10 mouse cellular contexts compared by ENCODE assay signal in genomic region chr12:108686463-108686862, GRCm38 (mm10). TPM values are rescaled to one million over a fixed set of nuclear protein-coding genes. Genes with fewer than 3 reads are reported as not detected.
A peak's percentile ranks its signal among the peaks of the same experiment; 100 is the strongest.
DNase-seq lines count a peak whose midpoint lies in the region; ATAC-seq lines count a peak whose summit lies in the region.
"Had no signal": no experiment of that assay in that cellular context is flagged by ENCODE, and none has a peak within 500 bp of the region (broad histone marks: within the 10 kb centered on the region; RNA-seq: fewer than 3 reads in every experiment).

No protein-coding gene starts in this region.

- H3K27me3 ChIP-seq in lung, embryonic 15.5 days, result no peaks in the 10 kb centered on the region
- no peaks in the 10 kb centered on the region for H3K27me3 ChIP-seq in kidney, embryonic 15.5 days
- no peaks in the 10 kb centered on the region for H3K27me3 ChIP-seq in neural tube, embryonic 15.5 days (replicated peaks)
- H3K27me3 ChIP-seq: embryonic facial prominence, embryonic 15.5 days had no signal

- DNase-seq in frontal cortex, postnatal 14 days (ENCODE audit: low spot score in 2 of 2), result no peak
- DNase-seq in lung, postnatal 4 days, result no peak
- DNase-seq in thymus, postnatal 0 days (ENCODE audit: low spot score), result peak; percentile 88
- no peak for DNase-seq in cerebellum, postnatal 4 days (ENCODE audit: low spot score in 2 of 2)
- DNase-seq: cerebellum, adult 9-11 months had no signal

- WGBS in lung, embryonic 15.5 days, result 70% methylated on average over 6 of the region's 6 CpGs
- 64% methylated on average over 6 of the region's 6 CpGs for WGBS in kidney, embryonic 15.5 days
- 79% methylated on average over 6 of the region's 6 CpGs for WGBS in neural tube, embryonic 15.5 days

- no peak overlapping the region for H3K9ac ChIP-seq in lung, embryonic 15.5 days
- H3K9ac ChIP-seq in kidney, embryonic 15.5 days, result no peak overlapping the region
- no peak overlapping the region for H3K9ac ChIP-seq in neural tube, embryonic 15.5 days (replicated peaks)
- H3K9ac ChIP-seq: embryonic facial prominence, embryonic 15.5 days had no signal

- no peak overlapping the region for H3K4me2 ChIP-seq in lung, embryonic 15.5 days
- no peak overlapping the region for H3K4me2 ChIP-seq in kidney, embryonic 15.5 days
- no peak overlapping the region for H3K4me2 ChIP-seq in neural tube, embryonic 15.5 days
- H3K4me2 ChIP-seq: embryonic facial prominence, embryonic 15.5 days had no signal

- no peaks in the 10 kb centered on the region for H3K4me1 ChIP-seq in lung, embryonic 15.5 days
- H3K4me1 ChIP-seq in kidney, embryonic 15.5 days, result peaks cover 13% of the 10 kb centered on the region
- no peaks in the 10 kb centered on the region for H3K4me1 ChIP-seq in neural tube, embryonic 15.5 days
- H3K4me1 ChIP-seq: embryonic facial prominence, embryonic 15.5 days had no signal

- ATAC-seq in frontal cortex, adult (ENCODE audit: low TSS enrichment), result peak; percentile 34; the same call in 1 of the 2 replicates
- no peak for ATAC-seq in lung, embryonic 15.5 days (ENCODE audit: borderline replicate concordance, extremely low read depth, low FRiP score, low TSS enrichment)
- ATAC-seq in kidney, embryonic 15.5 days (replicated peaks; ENCODE audit: low FRiP score), result 0 out of 2 replicates have a peak, but pooled peaks have one; percentile 5
- no peak for ATAC-seq in neural tube, embryonic 15.5 days (ENCODE audit: low FRiP score)

- H3K27ac ChIP-seq in lung, embryonic 15.5 days, result 0 out of 2 replicates have a peak overlapping the region, but pooled peaks have one; percentile 29
- H3K27ac ChIP-seq in kidney, embryonic 15.5 days, result peak overlapping the region; percentile 67
- no peak overlapping the region for H3K27ac ChIP-seq in neural tube, embryonic 15.5 days (replicated peaks)
- H3K27ac ChIP-seq: embryonic facial prominence, embryonic 15.5 days had no signal

- peaks cover 52% of the 10 kb centered on the region for H3K36me3 ChIP-seq in lung, embryonic 15.5 days
- peaks cover 73% of the 10 kb centered on the region for H3K36me3 ChIP-seq in kidney, embryonic 15.5 days
- peaks cover 41% of the 10 kb centered on the region for H3K36me3 ChIP-seq in neural tube, embryonic 15.5 days

- H3K4me3 ChIP-seq in lung, embryonic 15.5 days, result no peak overlapping the region
- H3K4me3 ChIP-seq in kidney, embryonic 15.5 days (replicated peaks), result no peak overlapping the region
- H3K4me3 ChIP-seq in neural tube, embryonic 15.5 days (replicated peaks), result no peak overlapping the region
- H3K4me3 ChIP-seq: embryonic facial prominence, embryonic 15.5 days had no signal

- no peaks in the 10 kb centered on the region for H3K9me3 ChIP-seq in lung, embryonic 15.5 days
- H3K9me3 ChIP-seq in kidney, embryonic 15.5 days (replicated peaks), result no peaks in the 10 kb centered on the region
- no peaks in the 10 kb centered on the region for H3K9me3 ChIP-seq in neural tube, embryonic 15.5 days (replicated peaks)
- H3K9me3 ChIP-seq: embryonic facial prominence, embryonic 15.5 days had no signal

RNA-seq across cellular contexts. Expression of gene Degs2, which starts 15.7 kb away (rescaled TPM):
- polyA plus RNA-seq in lung, embryonic 15.5 days (2015; fragmentation: Nextera tagmentation; extraction: Ambion mirVana), result 0.82 and 1.4 TPM in 2 replicates
- 7.0 and 8.8 TPM in 2 replicates for polyA plus RNA-seq in kidney, embryonic 15.5 days (2015; fragmentation: Nextera tagmentation; extraction: Ambion mirVana)
- polyA plus RNA-seq in thymus, postnatal 0 days (2015; fragmentation: Nextera tagmentation; extraction: Ambion mirVana), result 16.3 and 16.6 TPM in 2 replicates
- polyA plus RNA-seq in neural tube, embryonic 15.5 days (2015; fragmentation: Nextera tagmentation; extraction: Ambion mirVana), result 2.4 and 8.7 TPM in 2 replicates

Comparison
In these comparisons a context has a peak if more than half of its experiments do, and no peak if none do; other contexts are left out.
1. ATAC-seq: peak in frontal cortex, adult (single experiment) and kidney, embryonic 15.5 days (single experiment); none in lung, embryonic 15.5 days (single experiment) and neural tube, embryonic 15.5 days (single experiment).